Mouse (Mus musculus) liver, embryonic 12.5 days (tissue): ENCODE data around the gene Actr3b. TPM values are rescaled to one million over a fixed set of nuclear protein-coding genes. Genes with fewer than 3 reads are reported as not detected.
A peak's percentile ranks its signal among the peaks of the same experiment; 100 is the strongest.

Experiments
- ATAC-seq: fragments of 200-750 bp; cut with Nextera tagmentation; 2 replicates; pipeline ENCODE4 v1.8.0; 2017; ENCODE audit warnings: moderate number of reproducible peaks, mild to moderate bottlenecking, moderate library complexity
- H3K27ac ChIP-seq: fragments of 300-500 bp; sonication (generic); 2 replicates; pipeline ENCODE4 v1.5.1; 2016; ENCODE audit warnings: mild to moderate bottlenecking
- H3K27me3 ChIP-seq: fragments of 300-500 bp; sonication (generic); replicated peaks from 2 replicates; pipeline ENCODE4 v1.6.1; 2016; ENCODE audit warnings: mild to moderate bottlenecking, moderate library complexity
- H3K36me3 ChIP-seq: fragments of 300-500 bp; sonication (generic); 2 replicates; pipeline ENCODE4 v1.6.1; 2016; ENCODE audit warnings: mild to moderate bottlenecking, moderate library complexity
- H3K4me1 ChIP-seq: fragments of 300-500 bp; sonication (generic); 2 replicates; pipeline ENCODE4 v1.6.1; 2016
- H3K4me2 ChIP-seq: fragments of 300-500 bp; sonication (generic); 2 replicates; pipeline ENCODE4 v1.6.1; 2016; ENCODE audit warnings: mild to moderate bottlenecking, moderate library complexity
- H3K4me3 ChIP-seq: fragments of 300-500 bp; sonication (generic); 2 replicates; pipeline ENCODE4 v1.5.1; 2016; ENCODE audit warnings: mild to moderate bottlenecking, moderate library complexity
- H3K9ac ChIP-seq: fragments of 300-500 bp; sonication (generic); 2 replicates; pipeline ENCODE4 v1.6.1; 2016; ENCODE audit warnings: mild to moderate bottlenecking, moderate library complexity
- H3K9me3 ChIP-seq: fragments of 300-500 bp; sonication (generic); replicated peaks from 2 replicates; pipeline ENCODE4 v1.6.1; 2016; ENCODE audit warnings: mild to moderate bottlenecking, moderate library complexity
- WGBS: fragments of 180-500 bp; shearing (Covaris S2); methylation state at CpG from one replicate; pipeline ENCODE4 v1.1.7; 2016; ENCODE audit not compliant: insufficient replicate concordance; 5-methylcytosine and 5-hydroxymethylcytosine counted together
- polyA plus RNA-seq: library from polyadenylated mRNA; unstranded; fragments of >200 nt; fragmentation: Nextera tagmentation; extraction: Ambion mirVana; gene quantifications from 2 replicates; pipeline ENCODE4 v1.2.1, GENCODE M21; 2016

Actr3b gene
- polyA plus RNA-seq, 1 experiment from 2014 or later = 1.0 TPM

GRCm38 (mm10) chr5:25752862-25753261, 6.9 kb upstream of the Actr3b start:
- Histone ChIP-seq H3K4me2 (no peak overlapping the region), H3K9ac (no peak overlapping the region), H3K27ac (no peak overlapping the region), H3K4me3 (no peak overlapping the region), H3K9me3 (no peaks in the 10 kb centered on the region), H3K36me3 (no peaks in the 10 kb centered on the region), H3K27me3 (no peaks in the 10 kb centered on the region; the same call in 1 of the 2 replicates), H3K4me1 (no peaks in the 10 kb centered on the region)
- no peak for ATAC-seq
- 72% methylated on average over 5 of the region's 5 CpGs for WGBS

- no peaks in the 10 kb centered on the region for H3K9me3 ChIP-seq
- H3K27ac ChIP-seq = no peak overlapping the region
- no peak overlapping the region for H3K4me3 ChIP-seq
- H3K4me1 ChIP-seq = no peaks in the 10 kb centered on the region
- no peak overlapping the region for H3K9ac ChIP-seq
- no peaks in the 10 kb centered on the region; the same call in 1 of the 2 replicates for H3K27me3 ChIP-seq
- WGBS = 46% methylated on average over 8 of the region's 8 CpGs
- H3K36me3 ChIP-seq = no peaks in the 10 kb centered on the region
- H3K4me2 ChIP-seq = no peak overlapping the region
- no peak for ATAC-seq
Measured at GRCm38 (mm10) chr5:25753556-25754235, 6.1 kb upstream of the Actr3b start.

GRCm38 (mm10) chr5:25754236-25754766, 5.5 kb upstream of the Actr3b start:
- H3K4me3 ChIP-seq = no peak overlapping the region
- no peak for ATAC-seq
- 19% methylated on average over 2 of the region's 2 CpGs for WGBS
- peaks cover 2% of the 10 kb centered on the region for H3K4me1 ChIP-seq
- no peaks in the 10 kb centered on the region for H3K36me3 ChIP-seq
- H3K9me3 ChIP-seq = no peaks in the 10 kb centered on the region
- H3K9ac ChIP-seq = no peak overlapping the region
- no peak overlapping the region for H3K4me2 ChIP-seq
- no peak overlapping the region for H3K27ac ChIP-seq
- peaks cover 3% of the 10 kb centered on the region; the same call in 1 of the 2 replicates for H3K27me3 ChIP-seq

- WGBS = 9% methylated on average over 10 of the region's 10 CpGs
- peak overlapping the region; percentile 90 for H3K4me2 ChIP-seq
- no peak overlapping the region; the same call in 1 of the 2 replicates for H3K9ac ChIP-seq
- H3K36me3 ChIP-seq = no peaks in the 10 kb centered on the region
- H3K27ac ChIP-seq = no peak overlapping the region
- peak overlapping the region; percentile 66 for H3K4me3 ChIP-seq
- no peaks in the 10 kb centered on the region for H3K9me3 ChIP-seq
- H3K4me1 ChIP-seq = peaks cover 12% of the 10 kb centered on the region
- H3K27me3 ChIP-seq = peaks cover 27% of the 10 kb centered on the region
- ATAC-seq = no peak
Measured at GRCm38 (mm10) chr5:25760410-25760832, 624 bp downstream of the Actr3b start.

- no peak for ATAC-seq
Measured at GRCm38 (mm10) chr5:25760871-25761270, 1.1 kb downstream of the Actr3b start.

GRCm38 (mm10) chr5:25761850-25762249, 2.1 kb downstream of the Actr3b start:
- H3K4me2 ChIP-seq = no peak overlapping the region
- no peak overlapping the region for H3K9ac ChIP-seq
- no peaks in the 10 kb centered on the region for H3K36me3 ChIP-seq
- 49% methylated on average over 2 of the region's 2 CpGs for WGBS
- peaks cover 27% of the 10 kb centered on the region for H3K27me3 ChIP-seq
- no peak for ATAC-seq
- peaks cover 12% of the 10 kb centered on the region for H3K4me1 ChIP-seq
- no peak overlapping the region for H3K4me3 ChIP-seq
- H3K9me3 ChIP-seq = no peaks in the 10 kb centered on the region
- no peak overlapping the region for H3K27ac ChIP-seq

More at GRCm38 (mm10) chr5:25760871-25761270, 1.1 kb downstream of the Actr3b start:
- Histone ChIP-seq H3K27ac (no peak overlapping the region), H3K4me3 (no peak overlapping the region), H3K36me3 (no peaks in the 10 kb centered on the region), H3K27me3 (peaks cover 27% of the 10 kb centered on the region), H3K4me2 (no peak overlapping the region), H3K9ac (no peak overlapping the region), H3K9me3 (no peaks in the 10 kb centered on the region), H3K4me1 (peaks cover 12% of the 10 kb centered on the region)
- 44% methylated on average over 3 of the region's 3 CpGs for WGBS

- no peak overlapping the region for H3K27ac ChIP-seq
Measured at GRCm38 (mm10) chr5:25769006-25769405, 9.2 kb downstream of the Actr3b start.

GRCm38 (mm10) chr5:25769406-25769805, 9.6 kb downstream of the Actr3b start:
- ATAC-seq = no peak
- WGBS = 30% methylated on average over 2 of the region's 2 CpGs
- Histone ChIP-seq H3K36me3 (no peaks in the 10 kb centered on the region), H3K4me3 (no peak overlapping the region), H3K9me3 (0 out of 2 replicates have a peak, but pooled peaks cover 3% of the 10 kb centered on the region), H3K4me2 (peak overlapping the region; percentile 34; the same call in 1 of the 2 replicates), H3K27me3 (0 out of 2 replicates have a peak, but pooled peaks cover 3% of the 10 kb centered on the region), H3K27ac (no peak overlapping the region), H3K4me1 (no peaks in the 10 kb centered on the region), H3K9ac (no peak overlapping the region)

More at GRCm38 (mm10) chr5:25769006-25769405, 9.2 kb downstream of the Actr3b start:
- H3K9me3 ChIP-seq = 0 out of 2 replicates have a peak, but pooled peaks cover 3% of the 10 kb centered on the region
- H3K27me3 ChIP-seq = 0 out of 2 replicates have a peak, but pooled peaks cover 3% of the 10 kb centered on the region
- H3K9ac ChIP-seq = no peak overlapping the region
- 61% methylated on average over 17 of the region's 17 CpGs for WGBS
- peak overlapping the region; percentile 34 for H3K4me2 ChIP-seq
- H3K4me1 ChIP-seq = no peaks in the 10 kb centered on the region
- H3K36me3 ChIP-seq = no peaks in the 10 kb centered on the region
- peak overlapping the region; percentile 17; the same call in 1 of the 2 replicates for H3K4me3 ChIP-seq
- no peak for ATAC-seq

- Histone ChIP-seq H3K9me3 (0 out of 2 replicates have a peak, but pooled peaks cover 3% of the 10 kb centered on the region), H3K4me1 (no peaks in the 10 kb centered on the region), H3K27me3 (0 out of 2 replicates have a peak, but pooled peaks cover 3% of the 10 kb centered on the region), H3K36me3 (no peaks in the 10 kb centered on the region), H3K4me2 (no peak overlapping the region), H3K27ac (no peak overlapping the region), H3K4me3 (no peak overlapping the region), H3K9ac (no peak overlapping the region)
- no peak for ATAC-seq
- WGBS = 74% methylated on average over 9 of the region's 9 CpGs
Measured at GRCm38 (mm10) chr5:25772456-25772855, 12.7 kb downstream of the Actr3b start.

GRCm38 (mm10) chr5:25773921-25774790, 14.4 kb downstream of the Actr3b start:
- Histone ChIP-seq H3K4me3 (no peak overlapping the region), H3K9ac (no peak overlapping the region), H3K4me1 (no peaks in the 10 kb centered on the region), H3K36me3 (no peaks in the 10 kb centered on the region), H3K9me3 (0 out of 2 replicates have a peak, but pooled peaks cover 3% of the 10 kb centered on the region), H3K27ac (no peak overlapping the region), H3K27me3 (no peaks in the 10 kb centered on the region), H3K4me2 (no peak overlapping the region)
- no peak for ATAC-seq
- WGBS = 54% methylated on average over 13 of the region's 13 CpGs

GRCm38 (mm10) chr5:25791570-25791969, 31.8 kb downstream of the Actr3b start:
- Histone ChIP-seq H3K27ac (no peak overlapping the region), H3K4me2 (no peak overlapping the region), H3K9me3 (no peaks in the 10 kb centered on the region), H3K9ac (no peak overlapping the region), H3K4me1 (no peaks in the 10 kb centered on the region), H3K27me3 (no peaks in the 10 kb centered on the region), H3K36me3 (no peaks in the 10 kb centered on the region), H3K4me3 (no peak overlapping the region)
- ATAC-seq = no peak
- WGBS = 72% methylated on average over 6 of the region's 6 CpGs
